Mouse (Mus musculus): ENCODE results near the gene Rdh1. TPM values are rescaled to one million over a fixed set of nuclear protein-coding genes. Genes with fewer than 3 reads are reported as not detected.
A peak's percentile ranks its signal among the peaks of the same experiment; 100 is the strongest.
"Not testable (repeated sequence)": the region's sequence is repeated elsewhere in the genome, so short reads cannot be mapped to it uniquely, and the experiment has no call there.

Rdh1 gene
- polyA plus RNA-seq, 1 experiment from 2014 or later, result 0.11 TPM

- H3K9me3 ChIP-seq (ENCODE audit: control insufficient read depth, low read length), result no peaks in the 10 kb centered on the region
- ATAC-seq (ENCODE audit: low read depth) (no peak), DNase-seq (ENCODE audit: low spot score) (no peak)
- H3K27ac ChIP-seq (replicated peaks; ENCODE audit: low read depth, low read length), result no peak overlapping the region
- no peaks in the 10 kb centered on the region for H3K27me3 ChIP-seq (replicated peaks; ENCODE audit: control insufficient read depth, insufficient read depth, low read length)
- no peaks in the 10 kb centered on the region for H3K36me3 ChIP-seq (ENCODE audit: control insufficient read depth, insufficient read depth, low read length)
- no peak overlapping the region for H3K4me3 ChIP-seq (ENCODE audit: low read depth, low read length)
- H3K4me1 ChIP-seq (ENCODE audit: control insufficient read depth, insufficient read depth, low read length), result no peaks in the 10 kb centered on the region
- H3K4me2 ChIP-seq (ENCODE audit: low read depth, low read length), result no peak overlapping the region
- 70% methylated on average over 3 of the region's 3 CpGs for WGBS
- H3K9ac ChIP-seq (ENCODE audit: low read depth, low read length), result no peak overlapping the region
These were observed 4.3 kb upstream of the Rdh1 start for GRCm38 (mm10) chr10:127755246-127755645.

DNA sequence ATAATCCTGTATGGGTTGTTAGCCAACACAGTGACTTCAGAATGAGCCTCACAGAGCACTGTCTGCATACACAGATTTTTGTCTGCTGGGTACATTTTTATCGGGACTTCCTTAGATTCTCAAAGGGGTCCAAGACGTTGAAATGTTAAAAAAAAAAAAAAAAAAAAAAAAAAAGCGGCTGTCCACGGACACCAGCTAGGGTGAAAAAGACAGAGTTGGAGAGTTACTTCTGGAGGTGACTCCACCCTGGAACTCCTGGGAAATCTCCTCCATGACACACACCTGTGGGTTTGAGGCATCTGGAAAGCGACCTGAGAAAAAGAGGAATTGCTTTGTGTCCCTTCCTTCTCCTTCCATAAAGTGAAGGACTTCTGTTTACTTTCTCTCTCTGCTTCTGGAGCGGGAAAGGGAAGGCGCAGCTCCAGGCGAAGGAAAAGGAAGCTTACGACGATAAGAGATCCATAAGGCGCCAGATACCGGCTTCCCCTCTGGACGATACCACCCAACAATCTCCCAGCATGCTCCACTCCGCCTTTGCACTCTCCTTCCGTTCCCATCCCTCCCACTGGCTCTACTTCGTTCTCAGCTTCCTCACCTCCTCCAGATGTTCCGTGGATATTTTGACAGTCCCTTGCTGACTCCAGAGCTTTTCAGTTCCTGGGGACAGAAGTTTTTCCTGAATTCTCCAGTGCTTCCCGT, 3.6 kb upstream of the Rdh1 start:
- Histone ChIP-seq H3K9me3 (ENCODE audit: control insufficient read depth, low read length) (no peaks in the 10 kb centered on the region), H3K27ac (replicated peaks; ENCODE audit: low read depth, low read length) (no peak overlapping the region), H3K4me3 (ENCODE audit: low read depth, low read length) (peak overlapping the region; percentile 7; the same call in 1 of the 2 replicates), H3K4me1 (ENCODE audit: control insufficient read depth, insufficient read depth, low read length) (no peaks in the 10 kb centered on the region), H3K9ac (ENCODE audit: low read depth, low read length) (no peak overlapping the region), H3K27me3 (replicated peaks; ENCODE audit: control insufficient read depth, insufficient read depth, low read length) (no peaks in the 10 kb centered on the region), H3K36me3 (ENCODE audit: control insufficient read depth, insufficient read depth, low read length) (no peaks in the 10 kb centered on the region), H3K4me2 (ENCODE audit: low read depth, low read length) (peak overlapping the region; percentile 38)
- ATAC-seq (ENCODE audit: low read depth) (no peak), DNase-seq (ENCODE audit: low spot score) (no peak)
- WGBS, result 38% methylated on average over 18 of the region's 18 CpGs

DNA sequence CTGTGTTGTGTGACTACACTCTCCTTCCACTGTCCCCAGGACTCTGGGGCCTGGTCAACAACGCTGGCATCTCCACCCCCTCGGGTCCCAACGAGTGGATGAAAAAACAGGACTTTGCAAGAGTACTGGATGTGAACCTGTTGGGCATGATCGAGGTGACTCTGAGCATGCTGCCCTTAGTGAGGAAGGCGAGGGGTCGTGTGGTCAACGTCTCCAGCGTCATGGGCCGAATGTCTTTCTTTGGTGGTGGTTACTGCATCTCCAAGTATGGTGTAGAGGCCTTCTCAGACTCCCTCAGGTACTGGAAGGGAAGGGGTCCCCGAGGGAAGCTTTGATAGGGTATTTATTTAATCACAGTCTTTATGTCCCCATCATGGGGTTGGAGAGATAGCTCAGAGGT, 3.4 kb downstream of the Rdh1 start:
- not testable (repeated sequence) for H3K4me1 ChIP-seq (ENCODE audit: control insufficient read depth, insufficient read depth, low read length); H3K9ac ChIP-seq (ENCODE audit: low read depth, low read length); ATAC-seq (ENCODE audit: low read depth); H3K36me3 ChIP-seq (ENCODE audit: control insufficient read depth, insufficient read depth, low read length); H3K4me3 ChIP-seq (ENCODE audit: low read depth, low read length); H3K27me3 ChIP-seq (replicated peaks; ENCODE audit: control insufficient read depth, insufficient read depth, low read length); H3K27ac ChIP-seq (replicated peaks; ENCODE audit: low read depth, low read length); H3K4me2 ChIP-seq (ENCODE audit: low read depth, low read length); H3K9me3 ChIP-seq (ENCODE audit: control insufficient read depth, low read length); DNase-seq (ENCODE audit: low spot score)
- 91% methylated on average over 10 of the region's 10 CpGs for WGBS

- no peak overlapping the region for H3K4me3 ChIP-seq (ENCODE audit: low read depth, low read length)
- no peak for DNase-seq (ENCODE audit: low spot score)
- no peaks in the 10 kb centered on the region for H3K27me3 ChIP-seq (replicated peaks; ENCODE audit: control insufficient read depth, insufficient read depth, low read length)
- H3K36me3 ChIP-seq (ENCODE audit: control insufficient read depth, insufficient read depth, low read length), result no peaks in the 10 kb centered on the region
- H3K9ac ChIP-seq (ENCODE audit: low read depth, low read length), result no peak overlapping the region
- H3K27ac ChIP-seq (replicated peaks; ENCODE audit: low read depth, low read length), result no peak overlapping the region
- H3K4me1 ChIP-seq (ENCODE audit: control insufficient read depth, insufficient read depth, low read length), result no peaks in the 10 kb centered on the region
- 44% methylated on average over 12 of the region's 12 CpGs for WGBS
- H3K9me3 ChIP-seq (ENCODE audit: control insufficient read depth, low read length), result no peaks in the 10 kb centered on the region
- H3K4me2 ChIP-seq (ENCODE audit: low read depth, low read length), result no peak overlapping the region
- no peak for ATAC-seq (ENCODE audit: low read depth)
These were observed 4.6 kb downstream of the Rdh1 start for GRCm38 (mm10) chr10:127763914-127764680.

GRCm38 (mm10) chr10:127766564-127766963, 7.0 kb downstream of the Rdh1 start:
- no peak overlapping the region for H3K4me3 ChIP-seq (ENCODE audit: low read depth, low read length)
- 73% methylated on average over 1 of the region's 1 CpGs for WGBS
- no peak overlapping the region for H3K9ac ChIP-seq (ENCODE audit: low read depth, low read length)
- H3K9me3 ChIP-seq (ENCODE audit: control insufficient read depth, low read length), result no peaks in the 10 kb centered on the region
- H3K27me3 ChIP-seq (replicated peaks; ENCODE audit: control insufficient read depth, insufficient read depth, low read length), result no peaks in the 10 kb centered on the region
- H3K36me3 ChIP-seq (ENCODE audit: control insufficient read depth, insufficient read depth, low read length), result no peaks in the 10 kb centered on the region
- H3K27ac ChIP-seq (replicated peaks; ENCODE audit: low read depth, low read length), result no peak overlapping the region
- H3K4me1 ChIP-seq (ENCODE audit: control insufficient read depth, insufficient read depth, low read length), result no peaks in the 10 kb centered on the region
- DNase-seq (ENCODE audit: low spot score) (no peak), ATAC-seq (ENCODE audit: low read depth) (no peak)
- H3K4me2 ChIP-seq (ENCODE audit: low read depth, low read length), result no peak overlapping the region

DNA sequence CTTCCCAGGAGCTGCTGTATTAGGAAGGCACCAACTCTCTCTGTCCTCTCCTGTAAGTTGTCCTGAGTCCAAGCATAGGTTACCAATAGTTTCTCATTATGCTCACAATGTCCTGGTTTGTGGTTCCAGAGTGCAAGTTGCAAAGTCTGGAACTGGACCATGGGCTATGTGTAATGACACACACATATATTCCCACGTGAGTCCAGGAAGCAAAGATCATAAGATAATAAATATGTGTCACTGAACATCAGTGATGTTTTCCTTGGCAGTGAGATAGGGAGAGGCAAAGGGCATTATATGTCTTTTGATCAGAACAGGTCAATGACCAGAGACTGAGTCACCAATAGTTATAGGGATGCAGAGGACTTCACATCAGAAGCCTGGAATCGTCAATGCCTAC, 16.5 kb downstream of the Rdh1 start, which contains the start of gene Rdh9:
Rdh9 (plus strand) TSS at position 376 of the 400 bp plus-strand sequence.
- ATAC-seq (ENCODE audit: low read depth) (no peak), DNase-seq (ENCODE audit: low spot score) (no peak)
- WGBS, result 73% methylated on average over 2 of the region's 2 CpGs
- Histone ChIP-seq H3K4me1 (ENCODE audit: control insufficient read depth, insufficient read depth, low read length) (no peaks in the 10 kb centered on the region), H3K9me3 (ENCODE audit: control insufficient read depth, low read length) (no peaks in the 10 kb centered on the region), H3K4me2 (ENCODE audit: low read depth, low read length) (no peak within 1 kb of the TSS), H3K4me3 (ENCODE audit: low read depth, low read length) (no peak within 1 kb of the TSS), H3K9ac (ENCODE audit: low read depth, low read length) (no peak within 1 kb of the TSS), H3K36me3 (ENCODE audit: control insufficient read depth, insufficient read depth, low read length) (no peaks in the 10 kb centered on the region), H3K27ac (replicated peaks; ENCODE audit: low read depth, low read length) (no peak within 1 kb of the TSS), H3K27me3 (replicated peaks; ENCODE audit: control insufficient read depth, insufficient read depth, low read length) (no peaks in the 10 kb centered on the region)

GRCm38 (mm10) chr10:127782321-127782720, 22.8 kb downstream of the Rdh1 start:
- not testable (repeated sequence) for ATAC-seq (ENCODE audit: low read depth); H3K36me3 ChIP-seq (ENCODE audit: control insufficient read depth, insufficient read depth, low read length); H3K9me3 ChIP-seq (ENCODE audit: control insufficient read depth, low read length); H3K4me3 ChIP-seq (ENCODE audit: low read depth, low read length); H3K9ac ChIP-seq (ENCODE audit: low read depth, low read length); H3K27ac ChIP-seq (replicated peaks; ENCODE audit: low read depth, low read length); H3K27me3 ChIP-seq (replicated peaks; ENCODE audit: control insufficient read depth, insufficient read depth, low read length); DNase-seq (ENCODE audit: low spot score); H3K4me1 ChIP-seq (ENCODE audit: control insufficient read depth, insufficient read depth, low read length); H3K4me2 ChIP-seq (ENCODE audit: low read depth, low read length)
- WGBS, result 94% methylated on average over 17 of the region's 17 CpGs

GRCm38 (mm10) chr10:127785411-127785810, 25.9 kb downstream of the Rdh1 start:
- not testable (repeated sequence) for H3K36me3 ChIP-seq (ENCODE audit: control insufficient read depth, insufficient read depth, low read length); H3K27me3 ChIP-seq (replicated peaks; ENCODE audit: control insufficient read depth, insufficient read depth, low read length); H3K4me2 ChIP-seq (ENCODE audit: low read depth, low read length); H3K4me3 ChIP-seq (ENCODE audit: low read depth, low read length); H3K27ac ChIP-seq (replicated peaks; ENCODE audit: low read depth, low read length); ATAC-seq (ENCODE audit: low read depth); H3K4me1 ChIP-seq (ENCODE audit: control insufficient read depth, insufficient read depth, low read length); DNase-seq (ENCODE audit: low spot score); H3K9me3 ChIP-seq (ENCODE audit: control insufficient read depth, low read length); H3K9ac ChIP-seq (ENCODE audit: low read depth, low read length)
- 82% methylated on average over 1 of the region's 1 CpGs for WGBS

Data from embryonic facial prominence, embryonic 14.5 days (tissue).